Mouse (Mus musculus): ENCODE results near the gene Cdc42ep2. TPM values are rescaled to one million over a fixed set of nuclear protein-coding genes. Genes with fewer than 3 reads are reported as not detected.

The Cdc42ep2 gene
- polyA plus RNA-seq, 1 experiment from 2014 or later = 3.9 TPM

DNA sequence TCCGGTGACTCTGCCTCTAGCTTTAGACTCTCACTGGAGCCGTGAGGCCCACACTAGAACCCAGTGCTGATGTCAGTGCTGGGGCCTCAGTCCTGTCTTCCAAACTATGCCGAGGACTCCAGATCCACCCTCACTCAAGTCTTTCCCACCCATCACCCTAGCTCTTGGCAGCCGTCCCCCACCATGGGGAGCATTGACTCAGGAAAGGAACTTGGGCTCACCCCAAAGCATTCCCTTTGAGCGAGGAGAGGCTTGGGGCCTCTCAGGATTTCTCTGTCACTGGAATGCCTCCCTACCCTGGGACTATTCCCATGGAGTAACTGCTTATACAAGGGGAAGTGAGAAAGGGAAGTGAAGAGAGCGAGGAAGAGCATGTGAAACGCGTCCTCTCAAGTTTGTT is 21.3 kb upstream of the Cdc42ep2 start:
- H3K27me3 ChIP-seq (ENCODE audit: control insufficient read depth, insufficient read depth, low read length) = no peaks in the 10 kb centered on the region
- no peak overlapping the region for H3K27ac ChIP-seq (ENCODE audit: low read depth, low read length)
- peaks cover 2% of the 10 kb centered on the region for H3K36me3 ChIP-seq (ENCODE audit: control insufficient read depth, insufficient read depth, low read length)
- no peak overlapping the region for H3K4me2 ChIP-seq (ENCODE audit: low read depth)
- DNase-seq (ENCODE audit: low spot score) = no peak
- no peak overlapping the region for H3K4me3 ChIP-seq (ENCODE audit: low read depth, low read length)
- H3K9me3 ChIP-seq (ENCODE audit: control insufficient read depth, low read length) = no peaks in the 10 kb centered on the region
- 90% methylated on average over 8 of the region's 8 CpGs for WGBS
- no peak for ATAC-seq (ENCODE audit: insufficient read depth, low FRiP score, low TSS enrichment)
- H3K4me1 ChIP-seq (ENCODE audit: control insufficient read depth, insufficient read depth, low read length) = no peaks in the 10 kb centered on the region
- H3K9ac ChIP-seq (ENCODE audit: low read length) = no peak overlapping the region

DNA sequence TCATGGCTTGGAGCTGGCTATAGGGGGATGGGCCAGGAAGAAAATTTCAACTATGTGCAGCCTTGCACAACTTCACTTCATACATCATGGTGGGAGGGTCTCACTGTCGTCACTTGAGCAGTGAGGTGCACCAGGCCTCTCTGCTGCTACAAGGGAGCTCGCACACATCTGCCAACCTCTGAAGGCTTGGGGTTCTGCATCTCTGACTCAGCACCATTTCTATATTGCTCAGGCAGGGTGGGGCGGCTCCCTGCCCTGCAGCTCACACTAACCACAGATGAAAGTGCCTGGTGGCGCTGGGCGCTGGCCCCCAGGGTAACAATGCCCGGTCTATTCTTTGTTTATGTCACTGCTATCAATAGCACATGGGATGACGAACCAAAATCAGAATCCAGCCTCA is 20.4 kb upstream of the Cdc42ep2 start:
- Histone ChIP-seq H3K27ac (ENCODE audit: low read depth, low read length) (no peak overlapping the region), H3K4me1 (ENCODE audit: control insufficient read depth, insufficient read depth, low read length) (no peaks in the 10 kb centered on the region), H3K9me3 (ENCODE audit: control insufficient read depth, low read length) (no peaks in the 10 kb centered on the region), H3K36me3 (ENCODE audit: control insufficient read depth, insufficient read depth, low read length) (peaks cover 2% of the 10 kb centered on the region), H3K4me3 (ENCODE audit: low read depth, low read length) (no peak overlapping the region), H3K27me3 (ENCODE audit: control insufficient read depth, insufficient read depth, low read length) (no peaks in the 10 kb centered on the region), H3K4me2 (ENCODE audit: low read depth) (no peak overlapping the region), H3K9ac (ENCODE audit: low read length) (no peak overlapping the region)
- 88% methylated on average over 7 of the region's 7 CpGs for WGBS
- no peak for ATAC-seq (ENCODE audit: insufficient read depth, low FRiP score, low TSS enrichment)
- no peak for DNase-seq (ENCODE audit: low spot score)

DNA sequence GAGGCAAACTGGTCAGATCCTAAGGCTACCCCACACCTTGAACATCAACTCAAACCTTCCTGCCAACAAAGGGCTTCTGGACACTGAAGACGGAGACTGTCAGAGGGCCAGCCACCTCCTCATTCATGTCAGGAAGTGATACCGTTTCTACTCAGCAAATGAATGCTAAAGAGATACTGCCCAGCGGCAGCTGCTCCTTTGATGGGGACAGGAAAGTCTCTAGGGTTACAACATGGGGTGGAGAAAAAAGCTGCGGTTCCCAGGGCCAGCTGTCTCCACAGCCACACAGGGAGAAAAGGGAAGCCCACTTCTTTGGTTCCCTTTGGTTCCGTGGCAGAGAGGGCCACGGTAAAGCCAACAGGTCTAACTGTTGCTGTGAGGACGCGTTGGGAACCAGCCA is 19.5 kb upstream of the Cdc42ep2 start:
- Histone ChIP-seq H3K4me3 (ENCODE audit: low read depth, low read length) (no peak overlapping the region), H3K9ac (ENCODE audit: low read length) (no peak overlapping the region), H3K27me3 (ENCODE audit: control insufficient read depth, insufficient read depth, low read length) (no peaks in the 10 kb centered on the region), H3K4me2 (ENCODE audit: low read depth) (no peak overlapping the region), H3K9me3 (ENCODE audit: control insufficient read depth, low read length) (no peaks in the 10 kb centered on the region), H3K36me3 (ENCODE audit: control insufficient read depth, insufficient read depth, low read length) (peaks cover 3% of the 10 kb centered on the region), H3K4me1 (ENCODE audit: control insufficient read depth, insufficient read depth, low read length) (no peaks in the 10 kb centered on the region), H3K27ac (ENCODE audit: low read depth, low read length) (no peak overlapping the region)
- DNase-seq (ENCODE audit: low spot score) (no peak), ATAC-seq (ENCODE audit: insufficient read depth, low FRiP score, low TSS enrichment) (no peak)
- WGBS = 81% methylated on average over 8 of the region's 8 CpGs

DNA sequence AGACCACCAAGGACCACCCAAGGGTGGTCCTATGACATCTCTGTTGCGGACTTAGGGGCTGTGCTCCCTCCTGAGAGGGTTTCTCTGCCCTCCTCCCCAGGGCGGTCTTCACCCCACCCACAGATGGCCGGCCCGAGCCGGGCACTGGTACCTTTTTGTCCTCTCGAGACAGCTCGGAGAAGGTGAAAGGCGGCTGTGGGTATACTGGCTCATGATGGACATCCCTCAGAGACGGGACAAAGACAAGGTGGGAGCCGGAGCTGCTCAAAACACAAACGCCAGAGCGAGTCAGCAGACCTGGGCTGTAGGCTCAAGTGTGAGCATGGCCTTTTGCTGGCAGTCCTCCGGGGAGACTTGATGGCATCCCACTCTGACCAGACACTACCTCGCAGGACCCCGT is 18.8 kb upstream of the Cdc42ep2 start:
- no peaks in the 10 kb centered on the region for H3K9me3 ChIP-seq (ENCODE audit: control insufficient read depth, low read length)
- H3K4me1 ChIP-seq (ENCODE audit: control insufficient read depth, insufficient read depth, low read length) = no peaks in the 10 kb centered on the region
- peaks cover 3% of the 10 kb centered on the region; the same call in 1 of the 2 replicates for H3K36me3 ChIP-seq (ENCODE audit: control insufficient read depth, insufficient read depth, low read length)
- ATAC-seq (ENCODE audit: insufficient read depth, low FRiP score, low TSS enrichment) (no peak), DNase-seq (ENCODE audit: low spot score) (no peak)
- H3K27ac ChIP-seq (ENCODE audit: low read depth, low read length) = no peak overlapping the region
- no peaks in the 10 kb centered on the region for H3K27me3 ChIP-seq (ENCODE audit: control insufficient read depth, insufficient read depth, low read length)
- H3K4me3 ChIP-seq (ENCODE audit: low read depth, low read length) = no peak overlapping the region
- no peak overlapping the region for H3K4me2 ChIP-seq (ENCODE audit: low read depth)
- no peak overlapping the region for H3K9ac ChIP-seq (ENCODE audit: low read length)
- 94% methylated on average over 15 of the region's 15 CpGs for WGBS

DNA sequence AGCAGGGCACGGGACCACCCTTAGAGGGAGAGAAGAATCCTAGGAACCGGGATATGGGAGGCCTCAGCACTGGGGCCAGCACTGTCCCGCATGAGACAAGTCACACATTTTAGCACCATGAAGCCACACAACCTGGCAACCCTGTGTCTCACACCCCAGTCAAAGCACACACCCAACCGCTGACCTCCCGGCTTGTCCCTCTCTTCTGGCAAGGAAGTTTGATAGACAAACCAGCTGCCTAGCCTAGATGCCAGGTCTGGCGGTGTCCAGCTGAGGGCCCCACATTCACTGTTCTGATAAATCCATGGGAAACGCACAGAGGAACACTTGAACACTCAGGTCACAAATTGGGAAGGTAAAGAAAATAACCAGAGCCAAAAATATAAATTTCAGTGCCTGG is 18.0 kb upstream of the Cdc42ep2 start:
- WGBS = 91% methylated on average over 7 of the region's 7 CpGs
- H3K27me3 ChIP-seq (ENCODE audit: control insufficient read depth, insufficient read depth, low read length) = no peaks in the 10 kb centered on the region
- no peak for DNase-seq (ENCODE audit: low spot score)
- peaks cover 3% of the 10 kb centered on the region; the same call in 1 of the 2 replicates for H3K36me3 ChIP-seq (ENCODE audit: control insufficient read depth, insufficient read depth, low read length)
- no peak overlapping the region for H3K4me3 ChIP-seq (ENCODE audit: low read depth, low read length)
- H3K4me1 ChIP-seq (ENCODE audit: control insufficient read depth, insufficient read depth, low read length) = peaks cover 3% of the 10 kb centered on the region; the same call in 1 of the 2 replicates
- no peaks in the 10 kb centered on the region for H3K9me3 ChIP-seq (ENCODE audit: control insufficient read depth, low read length)
- H3K4me2 ChIP-seq (ENCODE audit: low read depth) = no peak overlapping the region
- no peak for ATAC-seq (ENCODE audit: insufficient read depth, low FRiP score, low TSS enrichment)
- no peak overlapping the region for H3K9ac ChIP-seq (ENCODE audit: low read length)
- no peak overlapping the region for H3K27ac ChIP-seq (ENCODE audit: low read depth, low read length)

DNA sequence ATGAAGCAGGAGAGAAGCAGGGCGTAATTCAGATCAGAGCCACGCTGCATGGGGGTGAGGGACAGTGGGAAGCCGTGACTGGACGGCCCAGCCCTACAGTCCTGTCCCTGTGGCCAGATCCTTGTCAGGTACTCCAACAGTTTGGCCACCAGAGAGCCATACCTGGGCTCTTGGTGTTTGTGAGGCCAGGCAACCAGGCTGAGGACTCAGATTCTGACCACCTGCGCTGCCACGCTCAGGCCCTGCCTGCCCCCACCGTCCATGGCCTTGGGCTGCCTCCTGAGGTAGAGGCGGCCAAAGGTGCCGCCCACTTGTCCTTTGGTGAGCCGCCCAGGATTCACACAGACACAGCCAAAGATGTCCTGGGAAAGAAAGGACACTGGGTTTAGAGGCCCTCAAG is 16.0 kb upstream of the Cdc42ep2 start:
- H3K4me3 ChIP-seq (ENCODE audit: low read depth, low read length) = no peak overlapping the region
- H3K36me3 ChIP-seq (ENCODE audit: control insufficient read depth, insufficient read depth, low read length) = peaks cover 3% of the 10 kb centered on the region; the same call in 1 of the 2 replicates
- H3K27me3 ChIP-seq (ENCODE audit: control insufficient read depth, insufficient read depth, low read length) = no peaks in the 10 kb centered on the region
- no peak overlapping the region for H3K4me2 ChIP-seq (ENCODE audit: low read depth)
- H3K27ac ChIP-seq (ENCODE audit: low read depth, low read length) = no peak overlapping the region
- H3K4me1 ChIP-seq (ENCODE audit: control insufficient read depth, insufficient read depth, low read length) = peaks cover 3% of the 10 kb centered on the region; the same call in 1 of the 2 replicates
- 93% methylated on average over 10 of the region's 10 CpGs for WGBS
- no peak for DNase-seq (ENCODE audit: low spot score)
- H3K9me3 ChIP-seq (ENCODE audit: control insufficient read depth, low read length) = no peaks in the 10 kb centered on the region
- no peak overlapping the region for H3K9ac ChIP-seq (ENCODE audit: low read length)
- no peak for ATAC-seq (ENCODE audit: insufficient read depth, low FRiP score, low TSS enrichment)

DNA sequence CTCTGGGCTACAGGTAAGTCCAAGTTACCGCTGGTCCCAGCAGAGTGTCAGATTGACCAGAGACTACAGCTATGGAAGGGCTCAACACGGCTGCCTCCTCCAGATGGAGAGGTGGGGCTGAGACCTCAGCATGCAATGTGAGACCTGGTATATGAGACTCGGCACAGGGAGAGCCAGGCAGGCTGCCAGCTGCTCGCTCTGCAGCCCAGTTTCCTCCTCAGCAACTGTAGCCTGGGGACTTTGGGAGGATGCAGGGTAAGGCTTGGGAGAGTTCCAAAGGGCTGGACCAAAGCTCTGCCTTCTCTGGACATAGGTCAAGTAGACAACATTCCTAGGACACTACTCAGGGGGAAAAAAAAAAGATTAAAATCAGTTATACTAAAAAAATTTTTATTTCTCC is 15.6 kb upstream of the Cdc42ep2 start:
- H3K4me3 ChIP-seq (ENCODE audit: low read depth, low read length) = no peak overlapping the region
- peaks cover 3% of the 10 kb centered on the region; the same call in 1 of the 2 replicates for H3K36me3 ChIP-seq (ENCODE audit: control insufficient read depth, insufficient read depth, low read length)
- no peak overlapping the region for H3K27ac ChIP-seq (ENCODE audit: low read depth, low read length)
- no peak overlapping the region for H3K9ac ChIP-seq (ENCODE audit: low read length)
- H3K4me2 ChIP-seq (ENCODE audit: low read depth) = no peak overlapping the region
- no peak for DNase-seq (ENCODE audit: low spot score)
- no peak for ATAC-seq (ENCODE audit: insufficient read depth, low FRiP score, low TSS enrichment)
- H3K27me3 ChIP-seq (ENCODE audit: control insufficient read depth, insufficient read depth, low read length) = no peaks in the 10 kb centered on the region
- peaks cover 3% of the 10 kb centered on the region; the same call in 1 of the 2 replicates for H3K4me1 ChIP-seq (ENCODE audit: control insufficient read depth, insufficient read depth, low read length)
- 86% methylated on average over 4 of the region's 4 CpGs for WGBS
- H3K9me3 ChIP-seq (ENCODE audit: control insufficient read depth, low read length) = no peaks in the 10 kb centered on the region

DNA sequence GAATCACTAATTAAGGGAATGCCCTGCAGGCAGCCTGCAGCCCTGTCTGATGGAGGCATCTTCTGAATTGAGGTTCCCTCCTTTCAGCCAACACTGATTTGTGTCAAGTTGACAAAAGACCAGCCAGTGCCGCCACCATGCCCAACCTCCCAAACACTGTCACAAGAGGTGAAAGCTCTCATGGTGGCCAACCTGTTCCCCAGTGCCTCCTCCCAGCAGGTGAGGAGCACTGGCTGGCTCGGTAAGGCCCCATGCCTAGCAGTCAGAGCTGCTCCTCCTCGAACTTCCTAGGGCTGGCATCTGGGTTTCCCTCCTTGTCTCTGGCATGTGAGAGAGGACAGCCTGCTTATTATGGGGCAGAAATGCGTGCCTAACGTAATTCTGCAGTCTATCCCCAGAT is 15.1 kb upstream of the Cdc42ep2 start:
- WGBS = 88% methylated on average over 5 of the region's 5 CpGs
- peaks cover 3% of the 10 kb centered on the region; the same call in 1 of the 2 replicates for H3K4me1 ChIP-seq (ENCODE audit: control insufficient read depth, insufficient read depth, low read length)

DNA sequence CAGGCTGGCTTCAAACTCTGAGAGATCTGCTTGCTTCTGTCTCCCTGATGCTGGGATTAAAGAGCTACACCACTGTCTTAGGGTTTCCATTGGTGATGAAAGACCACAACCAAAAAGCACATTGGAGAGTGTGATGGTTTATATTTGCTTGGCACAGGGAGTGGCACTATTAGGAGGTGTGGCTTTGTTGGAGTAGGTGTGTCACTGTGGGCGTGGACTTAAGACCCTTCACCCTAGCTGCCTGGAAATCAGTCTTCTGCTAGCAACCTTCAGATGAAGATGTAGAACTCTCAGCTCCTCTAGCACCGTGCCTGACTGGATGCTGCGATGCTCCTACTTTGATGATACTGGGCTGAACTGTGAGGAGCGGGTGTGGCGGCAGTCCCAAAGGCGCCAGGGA is 13.9 kb upstream of the Cdc42ep2 start:
- WGBS = 97% methylated on average over 6 of the region's 6 CpGs
- no peak for DNase-seq (ENCODE audit: low spot score)
- no peak overlapping the region for H3K4me2 ChIP-seq (ENCODE audit: low read depth)
- H3K27me3 ChIP-seq (ENCODE audit: control insufficient read depth, insufficient read depth, low read length) = no peaks in the 10 kb centered on the region
- H3K9ac ChIP-seq (ENCODE audit: low read length) = no peak overlapping the region
- peaks cover 3% of the 10 kb centered on the region; the same call in 1 of the 2 replicates for H3K36me3 ChIP-seq (ENCODE audit: control insufficient read depth, insufficient read depth, low read length)
- peaks cover 3% of the 10 kb centered on the region; the same call in 1 of the 2 replicates for H3K4me1 ChIP-seq (ENCODE audit: control insufficient read depth, insufficient read depth, low read length)
- no peak for ATAC-seq (ENCODE audit: insufficient read depth, low FRiP score, low TSS enrichment)
- no peak overlapping the region for H3K27ac ChIP-seq (ENCODE audit: low read depth, low read length)
- no peaks in the 10 kb centered on the region for H3K9me3 ChIP-seq (ENCODE audit: control insufficient read depth, low read length)
- H3K4me3 ChIP-seq (ENCODE audit: low read depth, low read length) = no peak overlapping the region

More for the DNA sequence above, 15.1 kb upstream of the Cdc42ep2 start:
- Histone ChIP-seq H3K27me3 (ENCODE audit: control insufficient read depth, insufficient read depth, low read length) (no peaks in the 10 kb centered on the region), H3K36me3 (ENCODE audit: control insufficient read depth, insufficient read depth, low read length) (peaks cover 3% of the 10 kb centered on the region; the same call in 1 of the 2 replicates), H3K4me2 (ENCODE audit: low read depth) (no peak overlapping the region), H3K4me3 (ENCODE audit: low read depth, low read length) (no peak overlapping the region), H3K9me3 (ENCODE audit: control insufficient read depth, low read length) (no peaks in the 10 kb centered on the region), H3K27ac (ENCODE audit: low read depth, low read length) (no peak overlapping the region), H3K9ac (ENCODE audit: low read length) (no peak overlapping the region)
- no peak for ATAC-seq (ENCODE audit: insufficient read depth, low FRiP score, low TSS enrichment)
- DNase-seq (ENCODE audit: low spot score) = no peak
